12 mouse cellular contexts compared by ENCODE assay signal in the genomic region with DNA sequence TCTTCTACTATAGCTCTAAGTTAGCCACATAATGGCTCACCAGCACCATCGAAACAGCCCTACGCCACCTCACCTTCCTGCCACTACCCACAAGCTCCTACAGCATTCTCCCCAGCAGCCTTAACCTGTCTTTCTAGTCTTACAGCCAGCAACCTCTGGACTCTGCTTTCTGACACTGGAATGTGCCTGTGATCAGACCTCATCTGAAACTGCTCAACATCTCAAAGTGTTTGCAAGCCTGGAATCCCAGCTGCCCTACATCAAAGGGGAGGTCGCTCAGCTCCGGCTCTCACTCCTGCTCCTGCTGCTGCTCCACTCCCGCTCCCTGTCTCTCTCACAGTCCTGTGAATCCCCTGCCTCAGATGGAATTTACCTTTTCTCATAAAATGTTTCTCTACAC.
DNase-seq lines count a peak whose midpoint lies in the region; ATAC-seq lines count a peak whose summit lies in the region.
"Had no signal": no experiment of that assay in that cellular context is flagged by ENCODE, and none has a peak within 500 bp of the region (broad histone marks: within the 10 kb centered on the region; RNA-seq: fewer than 3 reads in every experiment).

No protein-coding gene starts in this region.

- peak overlapping the region; percentile 81 for H3K27ac ChIP-seq in heart, embryonic 10.5 days
- H3K27ac ChIP-seq in kidney, embryonic 15.5 days = no peak overlapping the region
- peak overlapping the region; percentile 45 for H3K27ac ChIP-seq in intestine, embryonic 16.5 days (ENCODE audit: low read length)
- H3K27ac ChIP-seq in midbrain, embryonic 10.5 days (replicated peaks) = no peak overlapping the region

- H3K4me2 ChIP-seq in kidney, embryonic 15.5 days = no peak overlapping the region
- H3K4me2 ChIP-seq in intestine, embryonic 16.5 days (ENCODE audit: low read depth, low read length) = no peak overlapping the region

- H3K36me3 ChIP-seq in heart, embryonic 10.5 days = peaks cover 15% of the 10 kb centered on the region; the same call in 1 of the 2 replicates
- peaks cover 9% of the 10 kb centered on the region; the same call in 1 of the 2 replicates for H3K36me3 ChIP-seq in kidney, embryonic 15.5 days
- no peaks in the 10 kb centered on the region for H3K36me3 ChIP-seq in intestine, embryonic 16.5 days (ENCODE audit: control insufficient read depth, insufficient read depth, low read length)
- no peaks in the 10 kb centered on the region for H3K36me3 ChIP-seq in midbrain, embryonic 10.5 days

- intact Hi-C loops in heart, postnatal 25 days (cut with DNase I) = loop anchor here (5.0 kb wide), 1 partner anchor 109 kb away; no protein-coding TSS in a partner anchor

- no peak overlapping the region for H3K9ac ChIP-seq in kidney, embryonic 15.5 days
- H3K9ac ChIP-seq in intestine, embryonic 16.5 days (ENCODE audit: low read depth, low read length) = no peak overlapping the region

- no peaks in the 10 kb centered on the region for H3K27me3 ChIP-seq in heart, embryonic 10.5 days (ENCODE audit: insufficient read depth, poor library complexity, severe bottlenecking)
- H3K27me3 ChIP-seq in kidney, embryonic 15.5 days = no peaks in the 10 kb centered on the region
- H3K27me3 ChIP-seq in intestine, embryonic 16.5 days (replicated peaks; ENCODE audit: control insufficient read depth, insufficient read depth, low read length) = no peaks in the 10 kb centered on the region
- no peaks in the 10 kb centered on the region for H3K27me3 ChIP-seq in midbrain, embryonic 10.5 days (ENCODE audit: low read depth, poor library complexity, severe bottlenecking)

- 39% methylated on average over 5 of the region's 5 CpGs for WGBS in heart, embryonic 10.5 days
- WGBS in kidney, embryonic 15.5 days = 44% methylated on average over 5 of the region's 5 CpGs
- 39% methylated on average over 5 of the region's 5 CpGs for WGBS in intestine, embryonic 16.5 days
- WGBS in midbrain, embryonic 10.5 days = 65% methylated on average over 5 of the region's 5 CpGs

- no peak overlapping the region for H3K4me3 ChIP-seq in heart, embryonic 10.5 days
- H3K4me3 ChIP-seq in kidney, embryonic 15.5 days (replicated peaks) = no peak overlapping the region
- H3K4me3 ChIP-seq in intestine, embryonic 16.5 days (ENCODE audit: low read length) = no peak overlapping the region
- no peak overlapping the region for H3K4me3 ChIP-seq in midbrain, embryonic 10.5 days

- no peaks in the 10 kb centered on the region for H3K9me3 ChIP-seq in heart, embryonic 10.5 days
- no peaks in the 10 kb centered on the region for H3K9me3 ChIP-seq in kidney, embryonic 15.5 days (replicated peaks)
- H3K9me3 ChIP-seq in intestine, embryonic 16.5 days (ENCODE audit: control insufficient read depth, low read length) = no peaks in the 10 kb centered on the region
- no peaks in the 10 kb centered on the region for H3K9me3 ChIP-seq in midbrain, embryonic 10.5 days (replicated peaks)
- H3K9me3 ChIP-seq: G1E had no signal

- no peak for ATAC-seq in kidney, embryonic 15.5 days (replicated peaks; ENCODE audit: low FRiP score)
- peak; percentile 95 for ATAC-seq in intestine, embryonic 16.5 days
- ATAC-seq: activated CD4-positive, CD25-positive, alpha-beta regulatory T cell, adult 4 months had no signal

- peaks cover 19% of the 10 kb centered on the region for H3K4me1 ChIP-seq in heart, embryonic 10.5 days
- H3K4me1 ChIP-seq in kidney, embryonic 15.5 days = no peaks in the 10 kb centered on the region
- H3K4me1 ChIP-seq in intestine, embryonic 16.5 days (ENCODE audit: control insufficient read depth, insufficient read depth, low read length) = no peaks in the 10 kb centered on the region
- no peaks in the 10 kb centered on the region for H3K4me1 ChIP-seq in midbrain, embryonic 10.5 days

- peak; percentile 84 for DNase-seq in heart, embryonic 10.5 days (ENCODE audit: low spot score)
- DNase-seq in heart, postnatal 25 days (ENCODE audit: low spot score) = no peak
- DNase-seq in kidney, postnatal 10 days = peak; percentile 9
- peak; percentile 36 for DNase-seq in embryo, embryonic 10.5 days (ENCODE audit: low spot score)
- DNase-seq in liver = no peak
- no peak for DNase-seq in midbrain, embryonic 10.5 days (ENCODE audit: low spot score)
- DNase-seq: cerebellum, adult 8-10 months; right cerebral cortex, postnatal 4 days had no signal

Comparison
In these comparisons a context has a peak if more than half of its experiments do, and no peak if none do; other contexts are left out.
1. DNase-seq: peak in heart, embryonic 10.5 days (single experiment), kidney, postnatal 10 days (single experiment) and embryo, embryonic 10.5 days (single experiment); none in heart, postnatal 25 days (single experiment), liver (single experiment) and midbrain, embryonic 10.5 days (single experiment).
2. H3K27ac ChIP-seq: peak in heart, embryonic 10.5 days (single experiment) and intestine, embryonic 16.5 days (single experiment); none in kidney, embryonic 15.5 days (single experiment) and midbrain, embryonic 10.5 days (single experiment).